31 mouse cellular contexts compared by ENCODE assay signal in genomic region chr13:116143022-116143421, GRCm38 (mm10).
DNase-seq lines count a peak whose midpoint lies in the region; ATAC-seq and TF ChIP-seq lines count a peak whose summit lies in the region.
"Had no signal": no experiment of that assay in that cellular context is flagged by ENCODE, and none has a peak within 500 bp of the region (broad histone marks: within the 10 kb centered on the region; RNA-seq: fewer than 3 reads in every experiment).

No protein-coding gene starts in this region.

- no peak for TF ChIP-seq CTCF in intestine, postnatal 0 days (IDR thresholded peaks at IDR 0.05; ENCODE audit: low read depth)

- no peak overlapping the region for H3K4me3 ChIP-seq in heart, embryonic 11.5 days (ENCODE audit: low read depth, low read length)
- no peak overlapping the region for H3K4me3 ChIP-seq in intestine, embryonic 14.5 days (ENCODE audit: low read depth, low read length)
- H3K4me3 ChIP-seq in intestine, postnatal 0 days (ENCODE audit: low read depth, low read length): no peak overlapping the region
- no peak overlapping the region for H3K4me3 ChIP-seq in limb, embryonic 13.5 days
- H3K4me3 ChIP-seq: embryonic facial prominence, embryonic 15.5 days; forebrain, embryonic 12.5 days; hindbrain, embryonic 10.5 days; liver, embryonic 12.5 days; megakaryocyte, embryonic 14.5 days had no signal

- ATAC-seq in heart, embryonic 11.5 days (replicated peaks; ENCODE audit: insufficient number of reproducible peaks, low FRiP score, low TSS enrichment): no peak
- no peak for ATAC-seq in intestine, embryonic 14.5 days (replicated peaks; ENCODE audit: low FRiP score, low TSS enrichment, low read depth)
- ATAC-seq in intestine, postnatal 0 days: no peak
- ATAC-seq in limb, embryonic 13.5 days (ENCODE audit: low FRiP score, low read depth): peak; percentile 71; the same call in 1 of the 2 replicates
- ATAC-seq: CD4-positive, CD25-positive, alpha-beta regulatory T cell, adult 4 months; forebrain, postnatal 0 days; hindbrain, embryonic 16.5 days; intestine, embryonic 16.5 days; liver, embryonic 12.5 days; liver, postnatal 0 days; lung, postnatal 0 days had no signal

- no peaks in the 10 kb centered on the region for H3K27me3 ChIP-seq in heart, embryonic 11.5 days (ENCODE audit: control insufficient read depth, insufficient read depth, low read length)
- no peaks in the 10 kb centered on the region for H3K27me3 ChIP-seq in intestine, embryonic 14.5 days (replicated peaks; ENCODE audit: control insufficient read depth, insufficient read depth, low read length)
- H3K27me3 ChIP-seq in intestine, postnatal 0 days (replicated peaks; ENCODE audit: control insufficient read depth, insufficient read depth, low read length): no peaks in the 10 kb centered on the region
- no peaks in the 10 kb centered on the region for H3K27me3 ChIP-seq in limb, embryonic 13.5 days
- H3K27me3 ChIP-seq: embryonic facial prominence, embryonic 15.5 days; forebrain, embryonic 12.5 days; liver, embryonic 12.5 days; megakaryocyte, embryonic 14.5 days had no signal

- 35% methylated on average over 5 of the region's 5 CpGs for WGBS in heart, embryonic 11.5 days (ENCODE audit: insufficient replicate concordance)
- 25% methylated on average over 5 of the region's 5 CpGs for WGBS in intestine, embryonic 14.5 days
- 49% methylated on average over 5 of the region's 5 CpGs for WGBS in intestine, postnatal 0 days
- 11% methylated on average over 5 of the region's 5 CpGs for WGBS in limb, embryonic 13.5 days

- H3K36me3 ChIP-seq in heart, embryonic 11.5 days (ENCODE audit: control insufficient read depth, insufficient read depth, low read length): no peaks in the 10 kb centered on the region
- H3K36me3 ChIP-seq in intestine, embryonic 14.5 days (ENCODE audit: control insufficient read depth, insufficient read depth, low read length): no peaks in the 10 kb centered on the region
- H3K36me3 ChIP-seq in intestine, postnatal 0 days (ENCODE audit: control insufficient read depth, insufficient read depth): no peaks in the 10 kb centered on the region
- no peaks in the 10 kb centered on the region for H3K36me3 ChIP-seq in limb, embryonic 13.5 days
- H3K36me3 ChIP-seq: embryonic facial prominence, embryonic 15.5 days; forebrain, embryonic 12.5 days; hindbrain, embryonic 10.5 days; liver, embryonic 12.5 days had no signal

- DNase-seq in heart, postnatal 25 days (ENCODE audit: low spot score): no peak
- no peak for DNase-seq in intestine, embryonic 14.5 days (ENCODE audit: low spot score)
- peak; percentile 22 for DNase-seq in embryo, embryonic 11.5 days (ENCODE audit: low read depth, low spot score)
- no peak for DNase-seq in retina, embryonic 14.5 days (ENCODE audit: low spot score)
- DNase-seq in layer of hippocampus, postnatal 25 days (ENCODE audit: extremely low spot score in 1 of 2, low spot score in 1 of 2): no peak
- DNase-seq: adrenal gland, postnatal 25 days; cerebellum, adult 11-12 months; cerebellum, postnatal 10 days; forebrain, postnatal 0 days; gastrocnemius, postnatal 25 days; heart, adult 18-20 months; kidney, adult 9 months; kidney, postnatal 10 days; liver, postnatal 0 days; lung, postnatal 4 days; midbrain, embryonic 14.5 days; retina, postnatal 1 day; right cerebral cortex, postnatal 14 days; thymus, postnatal 4 days had no signal

- no peaks in the 10 kb centered on the region for H3K9me3 ChIP-seq in heart, embryonic 11.5 days (replicated peaks; ENCODE audit: control insufficient read depth, low read length)
- no peaks in the 10 kb centered on the region for H3K9me3 ChIP-seq in intestine, embryonic 14.5 days (ENCODE audit: control insufficient read depth, low read length)
- no peaks in the 10 kb centered on the region for H3K9me3 ChIP-seq in intestine, postnatal 0 days (ENCODE audit: control insufficient read depth)
- H3K9me3 ChIP-seq in limb, embryonic 13.5 days: no peaks in the 10 kb centered on the region
- H3K9me3 ChIP-seq: embryonic facial prominence, embryonic 15.5 days; forebrain, embryonic 12.5 days; hindbrain, embryonic 10.5 days; liver, embryonic 12.5 days had no signal

- H3K9ac ChIP-seq in heart, embryonic 11.5 days (ENCODE audit: low read depth, low read length): no peak overlapping the region
- H3K9ac ChIP-seq in intestine, embryonic 14.5 days (ENCODE audit: low read length): no peak overlapping the region
- no peak overlapping the region for H3K9ac ChIP-seq in intestine, postnatal 0 days (ENCODE audit: low read depth, low read length)
- no peak overlapping the region for H3K9ac ChIP-seq in limb, embryonic 13.5 days
- H3K9ac ChIP-seq: embryonic facial prominence, embryonic 15.5 days; forebrain, embryonic 12.5 days; forebrain, postnatal 0 days; liver, embryonic 12.5 days; liver, postnatal 0 days had no signal

- H3K27ac ChIP-seq in heart, embryonic 11.5 days (ENCODE audit: low read depth, low read length): no peak overlapping the region
- H3K27ac ChIP-seq in intestine, embryonic 14.5 days (ENCODE audit: low read depth): no peak overlapping the region
- no peak overlapping the region for H3K27ac ChIP-seq in intestine, postnatal 0 days (ENCODE audit: low read depth, low read length)
- H3K27ac ChIP-seq in limb, embryonic 13.5 days: no peak overlapping the region
- H3K27ac ChIP-seq: embryonic facial prominence, embryonic 15.5 days; forebrain, embryonic 12.5 days; hindbrain, embryonic 10.5 days; liver, embryonic 12.5 days had no signal

- intact Hi-C loops in heart, postnatal 25 days (cut with DNase I): no loop called here

- H3K4me1 ChIP-seq in heart, embryonic 11.5 days (ENCODE audit: control insufficient read depth, insufficient read depth, low read length): no peaks in the 10 kb centered on the region
- peaks cover 3% of the 10 kb centered on the region; the same call in 1 of the 2 replicates for H3K4me1 ChIP-seq in intestine, embryonic 14.5 days (replicated peaks; ENCODE audit: control insufficient read depth, insufficient read depth, low read length)
- no peaks in the 10 kb centered on the region for H3K4me1 ChIP-seq in intestine, postnatal 0 days (replicated peaks; ENCODE audit: control insufficient read depth, insufficient read depth, low read length)
- 0 out of 2 replicates have a peak, but pooled peaks cover 3% of the 10 kb centered on the region for H3K4me1 ChIP-seq in limb, embryonic 13.5 days
- H3K4me1 ChIP-seq: embryonic facial prominence, embryonic 15.5 days; forebrain, embryonic 12.5 days; hindbrain, embryonic 10.5 days; liver, embryonic 12.5 days; megakaryocyte, embryonic 14.5 days had no signal

- H3K4me2 ChIP-seq in heart, embryonic 11.5 days: peak overlapping the region; percentile 41
- peak overlapping the region; percentile 5; the same call in 1 of the 2 replicates for H3K4me2 ChIP-seq in intestine, embryonic 14.5 days (ENCODE audit: low read length)
- no peak overlapping the region for H3K4me2 ChIP-seq in intestine, postnatal 0 days (replicated peaks; ENCODE audit: low read depth)
- H3K4me2 ChIP-seq in limb, embryonic 13.5 days (replicated peaks): peak overlapping the region; percentile 38
- H3K4me2 ChIP-seq: embryonic facial prominence, embryonic 15.5 days; forebrain, embryonic 12.5 days; liver, embryonic 12.5 days had no signal
